Mouse (Mus musculus) lung, postnatal 36 days (tissue): Measurements from ENCODE around the gene Rhov.

Experiments
- DNase-seq: peaks from one replicate; pipeline ENCODE4 v3.0.0; 2022; ENCODE audit warnings: mixed read lengths

Gene Rhov

GRCm38 (mm10) chr2:119289014-119289416 is 17.9 kb upstream of the Rhov start:
- peak; percentile 40 for DNase-seq

- DNase-seq, result peak; percentile 99
These were observed 17.3 kb upstream of the Rhov start, which contains the start of gene Vps18 for GRCm38 (mm10) chr2:119288270-119288882. TSS of gene Vps18 (plus strand) at chr2:119288740.

GRCm38 (mm10) chr2:119287372-119287771 is 16.3 kb upstream of the Rhov start:
- DNase-seq, result no peak

- no peak for DNase-seq
These were observed 11.0 kb upstream of the Rhov start for GRCm38 (mm10) chr2:119281899-119282565.

GRCm38 (mm10) chr2:119277810-119278209 is 6.7 kb upstream of the Rhov start:
- no peak for DNase-seq

GRCm38 (mm10) chr2:119276926-119277325 is 5.9 kb upstream of the Rhov start:
- DNase-seq, result no peak

GRCm38 (mm10) chr2:119274126-119274525 is 3.1 kb upstream of the Rhov start:
- no peak for DNase-seq

GRCm38 (mm10) chr2:119270286-119270642 is 808 bp downstream of the Rhov start:
- no peak for DNase-seq

- no peak for DNase-seq
These were observed 7.3 kb downstream of the Rhov start for GRCm38 (mm10) chr2:119263813-119264212.

GRCm38 (mm10) chr2:119262978-119263377 is 8.1 kb downstream of the Rhov start:
- DNase-seq, result peak; percentile 91

GRCm38 (mm10) chr2:119261326-119261725 is 9.7 kb downstream of the Rhov start:
- DNase-seq, result peak; percentile 58

- no peak for DNase-seq
These were observed 10.6 kb downstream of the Rhov start for GRCm38 (mm10) chr2:119260518-119260917.

GRCm38 (mm10) chr2:119254976-119255375 is 16.1 kb downstream of the Rhov start:
- DNase-seq, result no peak

GRCm38 (mm10) chr2:119250826-119251478 is 20.1 kb downstream of the Rhov start:
- DNase-seq, result peak; percentile 91

GRCm38 (mm10) chr2:119250377-119250776 is 20.7 kb downstream of the Rhov start:
- DNase-seq, result no peak

- DNase-seq, result peak; percentile 62
These were observed 21.4 kb downstream of the Rhov start for GRCm38 (mm10) chr2:119249592-119250061.

GRCm38 (mm10) chr2:119247904-119248303 is 23.2 kb downstream of the Rhov start:
- no peak for DNase-seq

- DNase-seq, result no peak
These were observed 25.8 kb downstream of the Rhov start for GRCm38 (mm10) chr2:119245246-119245645.

- DNase-seq, result no peak
These were observed 28.5 kb downstream of the Rhov start for GRCm38 (mm10) chr2:119242548-119242947.

GRCm38 (mm10) chr2:119240819-119241186 is 30.3 kb downstream of the Rhov start:
- no peak for DNase-seq

GRCm38 (mm10) chr2:119240075-119240818 is 30.8 kb downstream of the Rhov start:
- no peak for DNase-seq

- peak; percentile 62 for DNase-seq
These were observed 32.4 kb downstream of the Rhov start for GRCm38 (mm10) chr2:119238671-119239070.

GRCm38 (mm10) chr2:119237871-119238220 is 33.2 kb downstream of the Rhov start:
- no peak for DNase-seq
